Mouse (Mus musculus): ENCODE measurements around the gene Kcns3. TPM values are rescaled to one million over a fixed set of nuclear protein-coding genes. Genes with fewer than 3 reads are reported as not detected.

The Kcns3 gene
- not detected for total RNA-seq (2023)

GRCm38 (mm10) chr12:11151015-11151414, at the start of gene Kcns3:
Gene Kcns3 (minus strand): TSS chr12:11151056.

Other genes with a start within 250 kb of the Kcns3 start
- gene Msgn1, start 57.9 kb upstream of the Kcns3 start, total RNA-seq (2023) = not detected
- 10 to 100 TPM; 10.4 to 11.3 TPM for gene Gen1, start 114.7 kb upstream of the Kcns3 start, total RNA-seq (2023)
- 10 to 100 TPM; 38.8 to 39.6 TPM for gene Smc6, start 114.8 kb upstream of the Kcns3 start, total RNA-seq (2023)